Mouse (Mus musculus) ES-E14 (cell line): Measurements from ENCODE around the gene Rbfox3.

ENCODE experiments used
- HCFC1 ChIP-seq: IDR thresholded peaks from 2 replicates; pipeline ENCODE4 v1.6.1; 2012; ENCODE audit warnings: low read length, inconsistent platforms, borderline replicate concordance; ENCODE audit not compliant: insufficient read depth
- MAFK ChIP-seq: IDR thresholded peaks from 2 replicates; pipeline ENCODE4 v1.6.1; 2014; ENCODE audit warnings: mild to moderate bottlenecking, low read depth, low read length, inconsistent platforms; ENCODE audit not compliant: insufficient read depth
- ZC3H11A ChIP-seq: IDR thresholded peaks from 2 replicates; pipeline ENCODE4 v1.6.1; 2012; ENCODE audit warnings: low read depth, mild to moderate bottlenecking, inconsistent platforms, low read length, borderline replicate concordance

GRCm38 (mm10) chr11:118728797-118729196 is 182.6 kb downstream of the Rbfox3 start:
- no peak for TF ChIP-seq MAFK
- TF ChIP-seq HCFC1 = no peak
- TF ChIP-seq ZC3H11A = no peak
